Comparison of ENCODE assay signal across 12 mouse cellular contexts in the genomic region with DNA sequence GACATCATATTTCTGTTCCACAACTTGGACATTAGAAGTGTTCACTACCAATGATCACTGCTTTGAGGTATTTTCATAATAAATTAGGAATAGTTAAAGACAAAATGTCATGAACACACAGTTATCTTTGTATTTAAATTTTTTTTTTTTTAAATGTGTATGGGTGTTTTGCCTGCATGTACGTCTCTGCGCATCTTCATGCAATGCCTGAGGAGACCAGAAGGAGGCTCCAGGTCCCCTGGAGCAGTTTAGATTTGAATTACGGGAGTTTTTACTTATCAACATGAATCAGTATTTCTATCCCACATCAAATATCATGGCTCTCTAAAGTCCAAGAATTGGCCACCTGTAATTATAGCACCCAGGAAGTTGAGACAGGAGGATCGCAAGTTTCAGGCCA. TPM values are rescaled to one million over a fixed set of nuclear protein-coding genes. Genes with fewer than 3 reads are reported as not detected.
DNase-seq lines count a peak whose midpoint lies in the region; ATAC-seq and TF ChIP-seq lines count a peak whose summit lies in the region.
"Had no signal": no experiment of that assay in that cellular context is flagged by ENCODE, and none has a peak within 500 bp of the region (broad histone marks: within the 10 kb centered on the region; RNA-seq: fewer than 3 reads in every experiment).

No protein-coding gene starts in this region.

- intact Hi-C loops in left cerebral cortex, adult 2 months (cut with DNase I): no loop called here
- intact Hi-C loops in left cerebral cortex, postnatal 10 days (cut with DNase I): no loop called here

- peak; percentile 30 to 44 for DNase-seq in cerebellum, postnatal 14 days
- DNase-seq in cerebellum, adult 8-10 months: no peak
- no peak for DNase-seq in left cerebral cortex, adult 2 months (ENCODE audit: extremely low spot score in 1 of 2, low spot score in 2 of 2)
- no peak for DNase-seq in left cerebral cortex, postnatal 10 days (ENCODE audit: extremely low spot score in 1 of 2, low spot score in 2 of 2)
- DNase-seq in naive thymus-derived CD4-positive, alpha-beta T cell, adult 2 months (ENCODE audit: low read depth): peak; percentile 64
- DNase-seq in limb, embryonic 10.5 days (ENCODE audit: low spot score): no peak
- DNase-seq in midbrain, embryonic 11.5 days (ENCODE audit: low spot score, missing footprints): no peak
- DNase-seq: gastrocnemius, postnatal 14 days; right cerebral cortex, postnatal 4 days had no signal

- no peak overlapping the region for H3K27ac ChIP-seq in left cerebral cortex, adult 2 months
- H3K27ac ChIP-seq in ES-Bruce4 (ENCODE audit: insufficient read depth, low read length): no peak overlapping the region
- no peak overlapping the region for H3K27ac ChIP-seq in limb, embryonic 10.5 days
- no peak overlapping the region for H3K27ac ChIP-seq in midbrain, embryonic 11.5 days (ENCODE audit: low read depth, low read length)
- H3K27ac ChIP-seq: intestine, embryonic 15.5 days; limb, embryonic 13.5 days had no signal

- no peaks in the 10 kb centered on the region for H3K4me1 ChIP-seq in ES-Bruce4 (ENCODE audit: control insufficient read depth, insufficient read depth, low read length)
- peaks cover 7% of the 10 kb centered on the region for H3K4me1 ChIP-seq in limb, embryonic 10.5 days
- H3K4me1 ChIP-seq in midbrain, embryonic 11.5 days (ENCODE audit: control insufficient read depth, insufficient read depth, low read length): peaks cover 1% of the 10 kb centered on the region; the same call in 1 of the 2 replicates

- ATAC-seq in midbrain, embryonic 11.5 days (ENCODE audit: low FRiP score): no peak
- ATAC-seq: intestine, embryonic 15.5 days had no signal

- no peak overlapping the region for H3K4me2 ChIP-seq in midbrain, embryonic 11.5 days
- H3K4me2 ChIP-seq: intestine, embryonic 15.5 days; limb, embryonic 13.5 days had no signal

- H3K4me3 ChIP-seq in left cerebral cortex, adult 2 months: no peak overlapping the region
- no peak overlapping the region for H3K4me3 ChIP-seq in ES-Bruce4 (ENCODE audit: low read depth, low read length)
- H3K4me3 ChIP-seq in limb, embryonic 10.5 days: no peak overlapping the region
- no peak overlapping the region for H3K4me3 ChIP-seq in midbrain, embryonic 11.5 days (ENCODE audit: low read depth, low read length)
- H3K4me3 ChIP-seq: intestine, embryonic 15.5 days; limb, embryonic 13.5 days had no signal

- TF ChIP-seq POLR2A in ES-Bruce4 (IDR thresholded peaks at IDR 0.05; ENCODE audit: insufficient read depth, low read length): no peak

- no peaks in the 10 kb centered on the region for H3K9me3 ChIP-seq in ES-Bruce4 (replicated peaks; ENCODE audit: control insufficient read depth, insufficient read depth, low read length, poor library complexity, severe bottlenecking)
- no peaks in the 10 kb centered on the region for H3K9me3 ChIP-seq in limb, embryonic 10.5 days (replicated peaks)
- H3K9me3 ChIP-seq in midbrain, embryonic 11.5 days (ENCODE audit: control insufficient read depth, low read length): no peaks in the 10 kb centered on the region
- H3K9me3 ChIP-seq: intestine, embryonic 15.5 days; limb, embryonic 13.5 days had no signal

- H3K36me3 ChIP-seq in ES-Bruce4 (ENCODE audit: control insufficient read depth, insufficient read depth, low read length, poor library complexity, severe bottlenecking): no peaks in the 10 kb centered on the region
- no peaks in the 10 kb centered on the region for H3K36me3 ChIP-seq in limb, embryonic 10.5 days
- H3K36me3 ChIP-seq in midbrain, embryonic 11.5 days (ENCODE audit: control insufficient read depth, insufficient read depth, low read length): no peaks in the 10 kb centered on the region
- H3K36me3 ChIP-seq: intestine, embryonic 15.5 days; limb, embryonic 13.5 days had no signal

- H3K27me3 ChIP-seq in ES-Bruce4 (ENCODE audit: control insufficient read depth, insufficient read depth, low read length, poor library complexity, severe bottlenecking): no peaks in the 10 kb centered on the region
- H3K27me3 ChIP-seq in limb, embryonic 10.5 days (ENCODE audit: low read depth, poor library complexity, severe bottlenecking): peaks cover 29% of the 10 kb centered on the region
- peaks cover 8% of the 10 kb centered on the region for H3K27me3 ChIP-seq in midbrain, embryonic 11.5 days (ENCODE audit: control insufficient read depth, insufficient read depth, low read length)

- WGBS in limb, embryonic 10.5 days: 71% methylated on average over 4 of the region's 4 CpGs
- 68% methylated on average over 4 of the region's 4 CpGs for WGBS in midbrain, embryonic 11.5 days

- no peak overlapping the region for H3K9ac ChIP-seq in ES-Bruce4 (ENCODE audit: low read depth, poor library complexity, severe bottlenecking)
- no peak overlapping the region for H3K9ac ChIP-seq in midbrain, embryonic 11.5 days (ENCODE audit: low read length)
- H3K9ac ChIP-seq: intestine, embryonic 15.5 days; limb, embryonic 13.5 days had no signal

- peak; percentile 57 for TF ChIP-seq CTCF in left cerebral cortex, adult 2 months (IDR thresholded peaks at IDR 0.05)
- TF ChIP-seq CTCF in ES-Bruce4 (IDR thresholded peaks at IDR 0.05; ENCODE audit: low read depth, low read length): peak; percentile 9

- TF ChIP-seq EP300 in ES-Bruce4 (IDR thresholded peaks at IDR 0.05; ENCODE audit: insufficient read depth, low read depth, low read length): no peak

RNA-seq across cellular contexts. Expression of a gene that starts 2.8 kb away (rescaled TPM):
- 1 to 10 TPM; 1.7 to 1.8 TPM for total RNA-seq in left cerebral cortex, adult 2 months (2021)
- total RNA-seq in left cerebral cortex, postnatal 10 days (2021): under 1 TPM; 0.39 to 0.57 TPM
- 0.88 and 1.2 TPM in 2 replicates for polyA plus RNA-seq in ES-Bruce4 (2011; ENCODE audit: insufficient read depth, insufficient read length, low read depth, missing spikeins)
- 0.58 and 0.84 TPM in 2 replicates for polyA plus RNA-seq in limb, embryonic 10.5 days (2016; fragmentation: Nextera tagmentation; extraction: Ambion mirVana)
- 1.3 and 1.7 TPM in 2 replicates for polyA plus RNA-seq in midbrain, embryonic 11.5 days (2014; fragmentation: Nextera tagmentation; extraction: Ambion mirVana)

RNA-seq across cellular contexts. Expression of a gene that starts 35.6 kb away (rescaled TPM):
- 10 to 100 TPM; 22.4 to 28.2 TPM for total RNA-seq in left cerebral cortex, adult 2 months (2021)
- 10 to 100 TPM; 40.3 to 45.4 TPM for total RNA-seq in left cerebral cortex, postnatal 10 days (2021)
- polyA plus RNA-seq in ES-Bruce4 (2011; ENCODE audit: insufficient read depth, insufficient read length, low read depth, missing spikeins): 450 and 464 TPM in 2 replicates
- polyA plus RNA-seq in limb, embryonic 10.5 days (2016; fragmentation: Nextera tagmentation; extraction: Ambion mirVana): 28.5 and 43.4 TPM in 2 replicates
- polyA plus RNA-seq in midbrain, embryonic 11.5 days (2014; fragmentation: Nextera tagmentation; extraction: Ambion mirVana): 54.0 and 55.9 TPM in 2 replicates

RNA-seq across cellular contexts. Expression of a gene that starts 54.6 kb away (rescaled TPM):
- total RNA-seq in left cerebral cortex, adult 2 months (2021): not detected
- not detected for total RNA-seq in left cerebral cortex, postnatal 10 days (2021)
- 1.1 and 1.7 TPM in 2 replicates for polyA plus RNA-seq in ES-Bruce4 (2011; ENCODE audit: insufficient read depth, insufficient read length, low read depth, missing spikeins)
- 0.60 and 2.0 TPM in 2 replicates for polyA plus RNA-seq in limb, embryonic 10.5 days (2016; fragmentation: Nextera tagmentation; extraction: Ambion mirVana)
- 0.36 and 0.43 TPM in 2 replicates for polyA plus RNA-seq in midbrain, embryonic 11.5 days (2014; fragmentation: Nextera tagmentation; extraction: Ambion mirVana)

Comparison
In these comparisons a context has a peak if more than half of its experiments do, and no peak if none do; other contexts are left out.
1. DNase-seq: peak in cerebellum, postnatal 14 days (2 of 2) and naive thymus-derived CD4-positive, alpha-beta T cell, adult 2 months (single experiment); none in cerebellum, adult 8-10 months (single experiment), left cerebral cortex, adult 2 months (0 of 2), left cerebral cortex, postnatal 10 days (0 of 2), limb, embryonic 10.5 days (single experiment) and midbrain, embryonic 11.5 days (single experiment).